Mouse (Mus musculus): ENCODE results near the gene Tap1. TPM values are rescaled to one million over a fixed set of nuclear protein-coding genes. Genes with fewer than 3 reads are reported as not detected.
"Not testable (repeated sequence)": the region's sequence is repeated elsewhere in the genome, so short reads cannot be mapped to it uniquely, and the experiment has no call there.

The Tap1 gene
- total RNA-seq (2021) = 1 to 10 TPM; 3.3 to 3.4 TPM
- long read RNA-seq, experiment 1, transcript Tap1-206 (11 exons, 2,953 nt) = major isoform, 6 of 6 reads
- long read RNA-seq, experiment 1, partial matches to known transcripts = 0 of 6 reads
- long read RNA-seq, experiment 1, other reads (novel, unspliced or antisense) = 0 of 6 reads
- long read RNA-seq, experiment 2, partial matches to known transcripts = 1 of 3 reads
- long read RNA-seq, experiment 2, other reads (novel, unspliced or antisense) = 2 of 3 reads

GRCm38 (mm10) chr17:34187261-34187916 is at the start of gene Tap1, which contains the start of gene Psmb9:
Gene Tap1 (plus strand): TSS chr17:34187553.
Gene Psmb9 (minus strand): TSS chr17:34187764.
- no peak for TF ChIP-seq CTCF (conservative IDR thresholded peaks at IDR 0.05)
- Histone ChIP-seq H3K27ac (peak within 1 kb of the TSS; percentile 73), H3K4me3 (peak within 1 kb of the TSS; percentile 67)
- peak; percentile 95 to 96 for DNase-seq (ENCODE audit: low spot score in 2 of 2)

- no peak for TF ChIP-seq CTCF (conservative IDR thresholded peaks at IDR 0.05)
- no peak overlapping the region for H3K27ac ChIP-seq
- DNase-seq (ENCODE audit: low spot score in 2 of 2) = no peak
- no peak overlapping the region for H3K4me3 ChIP-seq
These were observed 49.8 kb upstream of the Tap1 start for GRCm38 (mm10) chr17:34137601-34138000.

- no peak for DNase-seq (ENCODE audit: low spot score in 2 of 2)
- H3K4me3 ChIP-seq = no peak overlapping the region
- H3K27ac ChIP-seq = no peak overlapping the region
- no peak for TF ChIP-seq CTCF (conservative IDR thresholded peaks at IDR 0.05)
These were observed 48.7 kb upstream of the Tap1 start for GRCm38 (mm10) chr17:34138655-34139054.

- no peak for DNase-seq (ENCODE audit: low spot score in 2 of 2)
- H3K27ac ChIP-seq = no peak overlapping the region
- TF ChIP-seq CTCF (conservative IDR thresholded peaks at IDR 0.05) = no peak
- H3K4me3 ChIP-seq = peak overlapping the region; percentile 33
These were observed 47.9 kb upstream of the Tap1 start for GRCm38 (mm10) chr17:34139416-34139815.

DNA sequence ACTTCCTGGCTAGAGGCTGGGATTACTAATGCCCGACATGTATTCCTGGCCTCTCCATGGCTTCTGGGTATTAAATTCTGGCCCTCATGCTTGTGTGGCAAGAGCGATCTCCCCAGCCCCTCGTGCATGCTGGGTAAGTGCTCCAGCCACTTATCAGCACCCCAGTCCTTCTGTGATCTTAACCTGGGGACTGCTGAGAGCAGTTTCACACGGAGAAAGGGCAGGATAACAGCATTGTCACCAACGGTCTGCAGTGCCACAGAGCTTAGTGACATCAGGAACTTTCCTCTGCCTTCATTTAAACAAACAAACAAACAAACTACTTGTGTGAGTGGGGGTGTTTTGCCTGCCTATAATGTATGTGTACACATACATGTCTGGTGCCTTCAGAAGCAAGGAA is 47.1 kb upstream of the Tap1 start:
- Histone ChIP-seq H3K27ac (peak overlapping the region; percentile 88; the same call in 1 of the 2 replicates), H3K4me3 (no peak overlapping the region)
- TF ChIP-seq CTCF (conservative IDR thresholded peaks at IDR 0.05) = no peak
- DNase-seq (ENCODE audit: low spot score in 2 of 2) = no peak

DNA sequence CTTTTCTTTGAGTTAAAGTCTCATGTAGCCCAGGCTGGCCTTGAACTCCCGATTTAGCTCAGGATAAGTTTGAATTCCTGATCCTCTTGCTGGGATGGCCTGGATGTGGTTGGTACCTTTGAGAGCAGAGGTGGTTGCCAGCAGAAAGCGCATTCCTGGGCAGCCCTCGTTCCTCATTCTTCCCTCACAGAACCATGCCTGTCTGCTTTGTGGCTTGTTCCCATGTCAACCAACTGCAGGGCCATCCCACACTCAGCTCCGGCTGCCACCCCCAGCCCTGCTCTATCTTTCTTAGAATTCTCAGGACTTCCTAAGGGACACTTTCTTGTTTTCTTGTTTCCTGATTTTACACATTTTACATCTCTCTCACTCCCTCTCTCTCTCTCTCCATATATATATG is 45.9 kb upstream of the Tap1 start:
- H3K4me3 ChIP-seq = no peak overlapping the region
- peak overlapping the region; percentile 88 for H3K27ac ChIP-seq
- DNase-seq (ENCODE audit: low spot score in 2 of 2) = no peak
- no peak for TF ChIP-seq CTCF (conservative IDR thresholded peaks at IDR 0.05)

GRCm38 (mm10) chr17:34142456-34143010 is 44.8 kb upstream of the Tap1 start:
- TF ChIP-seq CTCF (conservative IDR thresholded peaks at IDR 0.05) = no peak
- DNase-seq (ENCODE audit: low spot score in 2 of 2) = no peak
- Histone ChIP-seq H3K4me3 (no peak overlapping the region), H3K27ac (peak overlapping the region; percentile 88; the same call in 1 of the 2 replicates)

DNA sequence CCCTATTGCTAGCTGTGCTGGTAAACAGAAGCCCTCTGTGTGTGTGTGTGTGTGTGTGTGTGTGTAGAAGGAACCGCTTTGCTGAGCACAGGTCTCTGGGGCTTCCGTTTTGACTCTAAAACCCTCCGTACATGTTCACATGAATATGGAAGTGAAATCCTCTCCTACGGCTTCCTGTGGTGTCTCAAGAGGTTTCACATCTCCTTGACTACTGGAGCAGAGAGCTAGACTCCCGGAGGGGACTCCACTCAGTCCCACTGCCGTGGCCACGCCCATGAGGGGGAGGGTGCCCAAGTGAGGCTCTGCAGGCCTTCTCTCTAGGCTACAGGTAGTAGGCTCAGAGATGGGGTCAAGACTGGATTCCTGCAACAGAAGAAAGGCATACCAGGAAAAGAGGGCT is 44.3 kb upstream of the Tap1 start, which contains the start of gene H2-DMb2:
Gene H2-DMb2 (plus strand): TSS at position 275 of the 400 bp plus-strand sequence.
- Histone ChIP-seq H3K4me3 (no peak within 1 kb of the TSS), H3K27ac (peak within 1 kb of the TSS; percentile 88)
- DNase-seq (ENCODE audit: low spot score in 2 of 2) = no peak
- no peak for TF ChIP-seq CTCF (conservative IDR thresholded peaks at IDR 0.05)

- Histone ChIP-seq H3K27ac (no peak overlapping the region), H3K4me3 (no peak overlapping the region)
- TF ChIP-seq CTCF (conservative IDR thresholded peaks at IDR 0.05) = no peak
- DNase-seq (ENCODE audit: low spot score in 2 of 2) = no peak
These were observed 43.9 kb upstream of the Tap1 start for GRCm38 (mm10) chr17:34143461-34143860.

- not testable (repeated sequence) for H3K4me3 ChIP-seq; H3K27ac ChIP-seq; DNase-seq (ENCODE audit: low spot score in 2 of 2)
These were observed 43.1 kb upstream of the Tap1 start for GRCm38 (mm10) chr17:34144221-34144620.

GRCm38 (mm10) chr17:34144960-34145371 is 42.4 kb upstream of the Tap1 start:
- TF ChIP-seq CTCF (conservative IDR thresholded peaks at IDR 0.05) = no peak
- DNase-seq (ENCODE audit: low spot score in 2 of 2) = no peak
- Histone ChIP-seq H3K27ac (no peak overlapping the region), H3K4me3 (no peak overlapping the region)

DNA sequence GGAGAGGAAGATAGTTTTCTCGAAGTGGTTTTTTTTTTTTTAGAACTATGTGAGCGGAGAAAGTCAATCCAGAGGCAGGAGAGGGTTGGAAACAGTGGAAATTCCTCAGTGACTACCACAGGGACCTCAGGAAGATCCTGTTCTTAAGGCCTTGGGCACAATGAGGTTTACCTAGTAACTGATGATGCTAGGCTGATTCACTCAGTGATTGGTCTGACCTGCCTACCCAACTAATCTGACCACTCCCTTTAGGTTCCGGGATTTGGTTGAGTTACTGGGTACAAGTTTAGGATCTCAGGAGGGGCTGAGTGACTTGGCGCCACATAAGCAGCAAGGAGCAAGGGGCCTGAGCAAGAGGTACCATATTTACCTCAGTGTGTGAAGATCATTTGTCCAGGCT is 34.4 kb upstream of the Tap1 start, which contains the start of gene H2-DMb1:
Gene H2-DMb1 (plus strand): TSS at position 150 of the 400 bp plus-strand sequence.
- no peak for TF ChIP-seq CTCF (conservative IDR thresholded peaks at IDR 0.05)
- Histone ChIP-seq H3K4me3 (no peak within 1 kb of the TSS), H3K27ac (no peak within 1 kb of the TSS)
- DNase-seq (ENCODE audit: low spot score in 2 of 2) = peak in 1 of 2 experiments; percentile 51

- H3K27ac ChIP-seq = no peak overlapping the region
- H3K4me3 ChIP-seq = no peak overlapping the region
- TF ChIP-seq CTCF (conservative IDR thresholded peaks at IDR 0.05) = no peak
- DNase-seq (ENCODE audit: low spot score in 2 of 2) = no peak
These were observed 31.8 kb upstream of the Tap1 start for GRCm38 (mm10) chr17:34155534-34155933.

Data from layer of hippocampus, adult 2 months (tissue).